Mouse (Mus musculus) limb, embryonic 10.5 days (tissue): ENCODE measurements around the gene Fmnl1. TPM values are rescaled to one million over a fixed set of nuclear protein-coding genes. Genes with fewer than 3 reads are reported as not detected.
A peak's percentile ranks its signal among the peaks of the same experiment; 100 is the strongest.
"Not testable (repeated sequence)": the region's sequence is repeated elsewhere in the genome, so short reads cannot be mapped to it uniquely, and the experiment has no call there.

Experiments
- DNase-seq: peaks from one replicate; pipeline ENCODE4 v3.0.0-alpha.2; 2017; ENCODE audit warnings: low spot score
- H3K27ac ChIP-seq: fragments of 300-500 bp; sonication (generic); 2 replicates; pipeline ENCODE4 v1.5.1; 2016; ENCODE audit warnings: mild to moderate bottlenecking
- H3K27me3 ChIP-seq: fragments of 300-500 bp; sonication (generic); 2 replicates; pipeline ENCODE4 v1.6.1; 2016; ENCODE audit warnings: low read depth, mild to moderate bottlenecking; ENCODE audit not compliant: poor library complexity, severe bottlenecking
- H3K36me3 ChIP-seq: fragments of 300-500 bp; sonication (generic); 2 replicates; pipeline ENCODE4 v1.6.1; 2016; ENCODE audit warnings: mild to moderate bottlenecking, moderate library complexity
- H3K4me1 ChIP-seq: fragments of 300-500 bp; sonication (generic); 2 replicates; pipeline ENCODE4 v1.6.1; 2016
- H3K4me3 ChIP-seq: fragments of 300-500 bp; sonication (generic); 2 replicates; pipeline ENCODE4 v1.5.1; 2016; ENCODE audit warnings: mild to moderate bottlenecking, moderate library complexity
- H3K9me3 ChIP-seq: fragments of 300-500 bp; sonication (generic); replicated peaks from 2 replicates; pipeline ENCODE4 v1.6.1; 2016; ENCODE audit warnings: mild to moderate bottlenecking
- WGBS: fragments of 180-500 bp; shearing (Covaris S2); methylation state at CpG from one replicate; pipeline ENCODE4 v1.1.7; 2016; 5-methylcytosine and 5-hydroxymethylcytosine counted together
- polyA plus RNA-seq: library from polyadenylated mRNA; unstranded; fragments of >200 nt; fragmentation: Nextera tagmentation; extraction: Ambion mirVana; gene quantifications from 2 replicates; pipeline ENCODE4 v1.2.1, GENCODE M21; 2016

The Fmnl1 gene
- polyA plus RNA-seq, 1 experiment from 2014 or later: 0.49 TPM

DNA sequence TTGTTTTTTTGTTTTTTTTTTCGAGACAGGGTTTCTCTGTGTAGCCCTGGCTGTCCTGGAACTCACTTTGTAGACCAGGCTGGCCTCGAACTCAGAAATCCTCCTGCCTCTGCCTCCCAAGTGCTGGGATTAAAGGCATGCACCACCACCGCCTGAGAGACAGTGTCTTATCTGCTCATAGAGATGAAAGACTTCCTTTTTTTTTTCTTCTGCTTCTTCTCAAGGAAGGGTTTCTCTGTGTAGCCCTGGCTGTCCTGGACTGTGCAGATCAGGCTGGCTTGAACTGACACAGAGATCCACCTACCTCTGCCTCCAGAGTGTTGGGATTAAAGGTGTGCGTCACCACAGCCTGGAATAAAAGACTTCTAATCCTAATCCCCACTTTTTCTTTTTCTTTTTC lies 51.8 kb downstream of the Fmnl1 start:
- H3K27ac ChIP-seq, DNase-seq, H3K4me3 ChIP-seq, H3K9me3 ChIP-seq: not testable (repeated sequence)
- Histone ChIP-seq H3K36me3 (peaks cover 62% of the 10 kb centered on the region), H3K27me3 (peaks cover 27% of the 10 kb centered on the region), H3K4me1 (peaks cover 25% of the 10 kb centered on the region)
- WGBS: 87% methylated on average over 4 of the region's 4 CpGs

DNA sequence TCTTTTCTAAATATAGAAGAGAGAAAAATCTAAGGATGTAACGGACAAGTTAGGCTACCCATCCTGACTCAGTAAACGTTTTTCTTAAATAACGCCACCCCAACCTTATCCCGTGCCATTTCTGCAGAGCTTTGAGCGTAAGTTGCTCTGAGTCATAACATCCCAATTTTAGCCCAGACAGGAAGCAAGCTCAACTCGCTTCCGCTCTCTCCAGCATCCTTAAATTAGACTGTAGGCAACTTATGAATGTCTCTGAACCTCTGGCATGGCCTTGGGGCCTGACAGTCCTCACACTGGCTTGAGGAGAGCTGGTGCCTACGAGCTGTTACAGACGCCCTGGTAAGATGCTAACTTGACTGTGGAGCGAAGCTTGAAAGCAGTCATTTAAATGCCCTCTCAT lies 52.5 kb downstream of the Fmnl1 start:
- Histone ChIP-seq H3K4me3 (no peak overlapping the region), H3K27ac (no peak overlapping the region), H3K36me3 (peaks cover 65% of the 10 kb centered on the region)

DNA sequence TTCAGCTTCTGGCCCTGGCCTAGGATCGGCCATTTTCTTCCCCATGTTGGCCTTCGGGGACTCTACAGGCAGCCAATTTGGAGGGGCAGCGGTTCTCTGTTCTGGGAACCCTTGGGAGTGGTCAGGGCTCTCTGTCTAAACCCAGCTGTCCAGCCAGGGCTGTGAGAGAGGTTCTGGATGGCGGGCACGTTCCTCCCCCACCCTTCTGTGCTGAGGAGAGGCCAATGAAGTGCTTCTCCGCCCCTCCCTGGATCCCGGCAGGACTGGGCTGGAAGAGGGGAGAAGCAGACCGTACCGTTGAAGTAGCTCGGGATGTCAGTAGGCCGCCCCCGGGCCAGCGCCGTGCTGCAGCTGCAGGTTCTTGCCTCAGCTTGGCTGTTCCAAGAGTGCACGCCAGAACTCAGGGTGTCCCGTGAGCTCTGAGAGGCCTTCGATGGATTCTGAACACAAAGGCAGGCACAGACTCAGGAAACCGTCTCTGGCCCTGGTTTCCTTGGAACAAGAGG lies 53.1 kb downstream of the Fmnl1 start:
- Histone ChIP-seq H3K4me3 (no peak overlapping the region), H3K27ac (peak overlapping the region; percentile 53), H3K36me3 (peaks cover 70% of the 10 kb centered on the region), H3K4me1 (peaks cover 15% of the 10 kb centered on the region), H3K27me3 (peaks cover 14% of the 10 kb centered on the region), H3K9me3 (no peaks in the 10 kb centered on the region)
- 62% methylated on average over 18 of the region's 18 CpGs for WGBS
- DNase-seq: no peak

More for the DNA sequence above, 52.5 kb downstream of the Fmnl1 start:
- DNase-seq: no peak
- H3K4me1 ChIP-seq: peaks cover 18% of the 10 kb centered on the region
- no peaks in the 10 kb centered on the region for H3K9me3 ChIP-seq
- WGBS: 90% methylated on average over 10 of the region's 10 CpGs
- H3K27me3 ChIP-seq: peaks cover 20% of the 10 kb centered on the region

DNA sequence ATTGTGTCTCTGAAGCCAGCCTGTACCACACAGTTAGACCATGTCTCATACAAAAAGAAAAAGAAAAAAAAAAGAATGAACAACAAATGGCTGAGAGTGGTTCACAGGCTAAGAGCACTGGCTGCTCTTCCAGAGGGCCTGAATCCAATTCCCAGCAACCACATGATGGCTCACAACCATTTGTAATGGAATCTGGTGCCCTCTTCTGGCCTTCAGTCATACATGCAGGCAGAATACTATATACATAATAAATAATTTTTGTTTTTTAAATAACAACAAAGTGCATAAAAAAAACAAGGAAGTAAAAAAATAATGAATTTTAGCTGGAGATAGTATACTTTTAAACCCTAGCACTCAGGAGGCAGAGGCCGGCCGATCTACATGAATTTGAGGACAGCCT lies 58.7 kb downstream of the Fmnl1 start:
- peaks cover 17% of the 10 kb centered on the region for H3K4me1 ChIP-seq
- H3K4me3 ChIP-seq: no peak overlapping the region
- H3K36me3 ChIP-seq: peaks cover 56% of the 10 kb centered on the region
- no peak overlapping the region for H3K27ac ChIP-seq
- H3K9me3 ChIP-seq: no peaks in the 10 kb centered on the region
- H3K27me3 ChIP-seq: no peaks in the 10 kb centered on the region
- DNase-seq: no peak
- WGBS: 96% methylated on average over 2 of the region's 2 CpGs

DNA sequence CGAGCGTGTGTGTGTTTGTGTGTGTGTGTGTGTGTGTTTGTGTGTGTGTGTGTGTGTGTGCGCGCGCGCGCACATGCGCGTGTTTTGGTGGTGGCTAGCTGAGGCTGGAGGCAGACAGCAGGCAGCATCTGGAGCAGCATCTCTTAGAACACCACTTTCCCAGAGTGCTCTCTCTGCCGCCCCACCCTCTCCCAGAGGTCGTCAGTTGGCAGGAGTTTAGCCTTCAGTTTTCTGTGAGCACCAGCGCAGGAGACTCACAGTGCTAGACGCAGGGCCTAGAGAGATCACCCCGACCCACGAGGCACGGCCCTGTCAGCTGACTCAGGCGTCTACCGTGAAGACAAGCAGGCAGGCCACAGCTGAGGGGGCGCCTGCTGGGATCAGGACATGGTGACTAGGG lies 59.7 kb downstream of the Fmnl1 start:
- DNase-seq: no peak
- H3K4me3 ChIP-seq: no peak overlapping the region
- peaks cover 46% of the 10 kb centered on the region for H3K36me3 ChIP-seq
- no peaks in the 10 kb centered on the region for H3K9me3 ChIP-seq
- no peaks in the 10 kb centered on the region for H3K27me3 ChIP-seq
- peak overlapping the region; percentile 34; the same call in 1 of the 2 replicates for H3K27ac ChIP-seq
- 84% methylated on average over 19 of the region's 19 CpGs for WGBS
- peaks cover 9% of the 10 kb centered on the region for H3K4me1 ChIP-seq

DNA sequence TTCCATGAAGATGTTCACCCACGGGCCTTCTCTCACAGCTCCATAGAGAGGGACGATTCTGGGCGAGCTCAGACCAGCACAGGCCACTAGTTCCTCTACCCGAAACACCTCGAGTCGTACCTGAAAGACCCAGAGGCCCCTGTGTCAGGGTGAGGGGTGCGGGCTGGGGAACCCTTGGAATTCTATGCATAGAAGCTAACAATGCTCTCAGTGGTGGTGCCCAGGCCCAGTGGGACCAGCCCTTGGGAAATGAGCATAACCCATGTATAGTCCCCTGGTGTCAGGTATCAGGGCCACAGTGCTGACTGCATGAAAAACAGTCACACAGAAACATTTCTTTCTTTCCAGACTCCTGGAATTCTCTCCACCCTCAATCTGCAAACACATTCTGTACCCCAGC lies 60.5 kb downstream of the Fmnl1 start:
- WGBS: 95% methylated on average over 7 of the region's 7 CpGs
- H3K9me3 ChIP-seq: no peaks in the 10 kb centered on the region
- peaks cover 9% of the 10 kb centered on the region for H3K4me1 ChIP-seq
- no peak for DNase-seq
- no peak overlapping the region for H3K4me3 ChIP-seq
- H3K36me3 ChIP-seq: peaks cover 43% of the 10 kb centered on the region
- no peaks in the 10 kb centered on the region for H3K27me3 ChIP-seq
- H3K27ac ChIP-seq: no peak overlapping the region; the same call in 1 of the 2 replicates

DNA sequence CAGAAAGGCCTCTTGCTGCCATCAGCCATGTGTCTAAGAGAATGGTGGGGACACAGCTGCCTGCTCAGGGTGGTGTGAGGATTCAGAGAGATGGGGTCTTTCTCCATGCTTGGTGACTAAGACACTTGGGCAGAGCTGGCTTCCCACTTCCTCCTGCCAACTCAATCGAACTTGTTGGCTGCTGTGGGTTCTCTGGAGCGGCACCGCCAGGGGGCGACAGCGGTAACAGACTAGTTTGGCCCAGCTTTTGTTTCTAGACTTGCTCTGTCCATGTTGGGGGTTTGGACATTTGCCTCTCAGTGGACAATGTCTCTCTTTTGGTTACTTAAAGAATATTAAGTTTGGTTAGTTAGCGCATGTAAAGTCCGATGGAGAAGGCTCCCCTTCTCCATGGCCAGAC lies 62.1 kb downstream of the Fmnl1 start:
- no peak overlapping the region for H3K27ac ChIP-seq
- WGBS: 40% methylated on average over 7 of the region's 7 CpGs

DNA sequence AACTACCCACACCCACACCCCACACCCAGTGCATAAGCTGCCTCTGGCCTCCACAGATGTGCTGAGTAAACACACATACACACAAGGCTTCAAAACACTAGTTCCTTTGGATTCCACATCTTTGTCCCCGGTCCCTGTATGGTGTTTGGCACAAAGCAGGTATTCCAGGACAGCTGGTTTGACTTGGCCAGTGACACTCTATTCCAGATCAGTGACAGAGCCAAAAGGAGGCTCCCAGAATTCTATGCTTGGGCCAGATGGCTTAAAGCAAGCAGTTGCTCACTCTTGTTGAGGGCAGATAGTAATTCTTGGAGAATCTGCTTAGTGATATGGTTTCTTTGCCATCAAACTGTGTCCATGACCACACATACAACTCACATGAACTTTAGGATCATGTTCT lies 63.5 kb downstream of the Fmnl1 start:
- H3K27me3 ChIP-seq: no peaks in the 10 kb centered on the region
- no peak for DNase-seq
- H3K36me3 ChIP-seq: peaks cover 44% of the 10 kb centered on the region
- 93% methylated on average over 1 of the region's 1 CpGs for WGBS
- peaks cover 9% of the 10 kb centered on the region for H3K4me1 ChIP-seq
- no peak overlapping the region for H3K4me3 ChIP-seq
- H3K9me3 ChIP-seq: no peaks in the 10 kb centered on the region
- H3K27ac ChIP-seq: no peak overlapping the region

More for the DNA sequence above, 62.1 kb downstream of the Fmnl1 start:
- H3K36me3 ChIP-seq: peaks cover 41% of the 10 kb centered on the region
- no peaks in the 10 kb centered on the region for H3K27me3 ChIP-seq
- H3K4me1 ChIP-seq: peaks cover 9% of the 10 kb centered on the region
- DNase-seq: peak; percentile 85
- H3K4me3 ChIP-seq: no peak overlapping the region
- no peaks in the 10 kb centered on the region for H3K9me3 ChIP-seq

DNA sequence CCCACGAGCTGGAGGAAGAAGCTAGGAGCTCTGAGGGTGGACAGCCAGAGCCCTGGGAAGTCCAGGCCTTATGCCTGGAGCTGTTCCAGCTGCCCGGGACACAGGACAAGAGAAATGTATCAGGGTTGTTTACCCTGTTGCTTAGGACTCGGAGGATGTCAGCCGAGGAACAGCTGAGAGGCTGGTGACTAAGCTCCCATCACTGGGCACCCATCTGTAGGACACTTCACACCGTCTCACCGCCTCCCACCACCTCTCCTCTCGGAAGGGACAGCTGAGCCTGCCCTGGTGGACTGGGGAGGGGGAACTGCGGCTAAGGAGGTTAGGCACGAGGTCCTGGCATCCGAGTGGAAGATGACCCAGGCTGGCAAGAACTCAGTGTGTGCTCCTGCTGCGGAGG lies 64.8 kb downstream of the Fmnl1 start:
- Histone ChIP-seq H3K27ac (0 out of 2 replicates have a peak overlapping the region, but pooled peaks have one; percentile 7), H3K4me1 (peaks cover 9% of the 10 kb centered on the region), H3K27me3 (no peaks in the 10 kb centered on the region), H3K36me3 (peaks cover 41% of the 10 kb centered on the region), H3K9me3 (no peaks in the 10 kb centered on the region), H3K4me3 (no peak overlapping the region)
- DNase-seq: no peak
- WGBS: 68% methylated on average over 11 of the region's 11 CpGs

DNA sequence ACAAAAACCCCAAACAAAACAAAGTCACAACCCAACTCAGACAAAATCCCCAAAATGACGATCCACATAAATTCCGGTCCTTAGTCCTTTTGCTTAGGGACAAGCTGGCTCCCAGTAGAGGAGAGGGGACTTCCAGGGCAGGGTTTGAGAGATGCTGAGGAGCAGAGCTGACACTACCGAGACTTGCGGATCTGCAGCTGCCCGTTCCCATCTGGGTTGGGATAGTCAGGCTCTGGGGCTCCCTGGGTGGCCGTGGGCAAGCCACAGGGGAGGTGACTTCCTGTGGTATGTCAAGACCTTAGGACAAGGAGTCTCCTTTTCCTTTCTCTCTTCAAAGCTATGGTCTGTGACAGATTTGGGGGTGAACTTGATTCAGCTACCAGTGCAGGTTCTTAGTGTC lies 65.5 kb downstream of the Fmnl1 start:
- Histone ChIP-seq H3K9me3 (no peaks in the 10 kb centered on the region), H3K36me3 (peaks cover 42% of the 10 kb centered on the region), H3K27ac (no peak overlapping the region), H3K27me3 (no peaks in the 10 kb centered on the region), H3K4me1 (peaks cover 15% of the 10 kb centered on the region), H3K4me3 (no peak overlapping the region)
- WGBS: 81% methylated on average over 6 of the region's 6 CpGs
- DNase-seq: no peak

DNA sequence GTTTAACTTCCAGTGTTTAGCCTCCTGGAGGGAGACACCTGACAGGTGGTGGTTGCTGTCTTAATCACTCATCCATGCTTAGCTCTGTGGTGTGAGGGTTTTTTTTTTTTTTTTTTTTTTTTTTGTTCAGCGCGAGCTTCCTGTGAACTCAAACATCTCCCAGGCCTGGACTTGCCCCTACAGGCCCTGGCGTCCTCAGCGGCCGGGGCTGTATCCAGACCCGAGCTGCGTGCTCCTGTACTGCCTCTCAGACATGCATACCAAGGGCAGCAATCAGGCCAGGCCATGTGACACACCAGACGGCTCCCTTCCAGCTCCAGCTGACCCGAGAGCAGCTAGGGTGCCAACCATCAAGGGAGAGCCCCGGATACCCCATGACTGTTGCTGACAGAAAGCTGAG lies 66.0 kb downstream of the Fmnl1 start:
- Histone ChIP-seq H3K4me3 (no peak overlapping the region), H3K27ac (no peak overlapping the region), H3K9me3 (no peaks in the 10 kb centered on the region), H3K36me3 (peaks cover 42% of the 10 kb centered on the region), H3K27me3 (no peaks in the 10 kb centered on the region), H3K4me1 (peaks cover 20% of the 10 kb centered on the region)
- 88% methylated on average over 10 of the region's 10 CpGs for WGBS
- DNase-seq: no peak

DNA sequence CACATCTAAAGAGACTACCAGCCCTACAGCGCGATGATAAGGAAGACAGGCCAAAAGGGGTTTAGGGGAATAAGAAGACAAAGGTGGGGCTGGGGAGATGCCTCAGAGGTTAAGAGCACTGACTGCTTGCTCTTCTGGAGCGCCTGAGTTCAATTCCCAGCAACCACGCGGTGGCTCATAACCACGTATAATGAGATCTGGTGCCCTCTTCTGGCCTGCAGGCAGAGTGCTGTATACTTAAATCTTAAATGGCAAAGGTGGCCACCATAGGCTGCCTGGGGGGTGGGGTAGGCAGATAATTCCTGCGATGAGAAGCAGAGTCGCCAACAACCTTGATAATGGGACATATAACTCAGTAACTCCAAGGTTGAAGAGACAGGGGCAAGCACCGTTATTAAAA lies 66.8 kb downstream of the Fmnl1 start:
- 71% methylated on average over 9 of the region's 9 CpGs for WGBS
- Histone ChIP-seq H3K27ac (no peak overlapping the region), H3K27me3 (no peaks in the 10 kb centered on the region), H3K4me1 (peaks cover 24% of the 10 kb centered on the region), H3K9me3 (no peaks in the 10 kb centered on the region), H3K4me3 (no peak overlapping the region), H3K36me3 (peaks cover 42% of the 10 kb centered on the region)
- no peak for DNase-seq

DNA sequence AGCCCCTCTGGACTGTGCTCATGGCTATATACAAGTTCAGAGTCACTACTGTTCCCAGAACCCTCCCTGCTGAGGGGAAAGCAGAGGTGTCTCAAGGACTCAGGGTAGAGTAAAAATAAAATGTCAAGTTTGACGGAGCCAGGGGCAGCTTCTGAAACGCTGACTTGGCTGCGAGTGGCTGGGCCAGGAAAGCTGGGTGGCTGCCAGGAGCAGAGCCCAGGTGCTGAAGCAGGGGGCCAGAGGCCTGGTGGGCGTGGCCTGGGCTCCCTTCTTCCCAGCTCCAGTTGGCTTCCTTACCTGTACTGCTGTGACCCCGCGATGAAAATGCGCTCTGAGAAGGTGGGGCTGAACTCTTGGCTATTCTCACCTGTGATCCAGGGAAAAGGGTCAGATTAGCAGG lies 69.8 kb downstream of the Fmnl1 start:
- Histone ChIP-seq H3K27ac (no peak overlapping the region), H3K36me3 (peaks cover 42% of the 10 kb centered on the region), H3K4me1 (peaks cover 15% of the 10 kb centered on the region), H3K9me3 (no peaks in the 10 kb centered on the region), H3K4me3 (no peak overlapping the region), H3K27me3 (no peaks in the 10 kb centered on the region)
- DNase-seq: no peak
- WGBS: 50% methylated on average over 7 of the region's 7 CpGs

DNA sequence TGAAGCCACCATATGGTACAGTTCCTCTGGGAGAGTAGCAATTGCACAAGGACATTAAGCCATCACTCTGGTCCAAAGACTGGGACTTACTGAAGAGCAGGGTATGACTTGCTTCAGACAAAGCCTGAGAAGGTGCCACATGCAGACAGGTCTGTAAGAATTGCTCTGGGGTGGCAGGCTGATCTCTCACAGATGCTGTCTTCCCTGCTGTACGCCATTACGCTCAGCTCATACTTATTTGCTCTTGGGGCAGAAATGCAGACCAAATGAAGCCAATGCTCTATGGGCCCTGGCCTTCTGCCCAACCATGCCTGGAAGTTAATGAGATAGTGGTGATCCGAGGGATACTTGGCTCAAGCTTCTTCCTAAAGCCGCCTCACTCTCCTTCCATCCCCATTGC lies 73.9 kb downstream of the Fmnl1 start:
- Histone ChIP-seq H3K4me3 (no peak overlapping the region), H3K9me3 (no peaks in the 10 kb centered on the region), H3K27me3 (no peaks in the 10 kb centered on the region), H3K4me1 (peaks cover 47% of the 10 kb centered on the region), H3K36me3 (peaks cover 10% of the 10 kb centered on the region; the same call in 1 of the 2 replicates), H3K27ac (no peak overlapping the region)
- 96% methylated on average over 4 of the region's 4 CpGs for WGBS
- DNase-seq: no peak
